Mouse (Mus musculus) right cerebral cortex, postnatal 14 days (tissue): ENCODE measurements around the gene Tcfl5.

Source experiments
- DNase-seq: peaks from one replicate; pipeline ENCODE4 v3.0.0; 2022

The Tcfl5 gene

DNA sequence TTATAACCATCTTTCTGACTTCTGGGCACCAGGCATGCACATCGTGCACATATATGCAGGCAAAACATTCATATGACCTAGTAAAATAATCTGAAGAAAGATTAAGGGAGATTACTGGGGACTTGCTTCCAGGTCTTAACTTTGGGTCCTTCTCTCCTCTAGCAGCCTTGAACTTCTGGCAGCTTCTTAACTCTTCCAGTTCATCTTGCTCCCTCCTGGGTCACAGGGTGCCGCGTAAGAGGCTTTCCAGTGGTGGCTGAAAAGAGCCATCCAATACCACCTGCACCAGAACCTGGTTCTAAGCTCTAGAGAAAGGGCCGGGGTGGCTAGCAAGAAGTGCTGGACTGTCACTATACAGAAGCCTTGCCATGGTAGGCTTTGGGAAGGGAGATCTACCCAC is 45.0 kb downstream of the Tcfl5 start, which contains the start of gene Col9a3:
Gene Col9a3, plus strand, starts transcription at position 301 of the 400 bp plus-strand sequence.
- no peak for DNase-seq

DNA sequence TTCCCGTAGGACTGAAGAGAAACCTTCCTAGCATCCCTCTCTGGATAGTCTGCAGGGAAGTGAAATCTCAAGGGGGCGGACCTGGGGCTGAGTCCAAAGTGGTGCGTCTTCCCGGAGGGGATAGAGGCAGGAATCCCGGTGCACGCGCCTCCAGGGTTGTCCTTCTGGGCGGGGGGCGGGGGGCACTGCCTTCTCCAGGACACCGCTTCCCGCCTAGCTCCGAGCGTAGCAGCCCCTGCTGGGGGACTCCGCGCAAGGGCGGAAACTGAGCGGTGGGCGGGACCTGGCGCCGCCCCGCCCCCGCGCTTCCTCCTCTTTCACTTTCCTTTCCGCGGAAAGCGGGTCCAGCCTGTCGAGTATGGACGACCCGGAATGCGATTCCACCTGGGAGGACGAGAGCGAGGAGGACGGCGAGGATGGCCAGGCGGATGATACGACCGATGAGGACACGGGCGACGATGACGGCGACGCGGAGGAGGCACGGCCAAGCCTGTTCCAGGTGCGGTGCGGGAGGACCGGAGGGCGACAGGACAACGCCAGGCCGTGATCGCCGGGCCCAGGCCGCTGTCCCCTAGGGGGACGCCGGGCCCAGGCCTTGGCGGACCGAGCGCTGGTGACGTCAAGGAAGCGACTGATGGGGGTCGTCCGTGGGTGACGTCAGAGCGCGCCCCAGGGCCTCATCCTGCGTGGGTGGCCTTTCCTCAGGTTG is 53.2 kb downstream of the Tcfl5 start, which contains the start of gene Ogfr:
Gene Ogfr, plus strand, starts transcription at position 123 of the 709 bp plus-strand sequence.
- DNase-seq = peak; percentile 89

DNA sequence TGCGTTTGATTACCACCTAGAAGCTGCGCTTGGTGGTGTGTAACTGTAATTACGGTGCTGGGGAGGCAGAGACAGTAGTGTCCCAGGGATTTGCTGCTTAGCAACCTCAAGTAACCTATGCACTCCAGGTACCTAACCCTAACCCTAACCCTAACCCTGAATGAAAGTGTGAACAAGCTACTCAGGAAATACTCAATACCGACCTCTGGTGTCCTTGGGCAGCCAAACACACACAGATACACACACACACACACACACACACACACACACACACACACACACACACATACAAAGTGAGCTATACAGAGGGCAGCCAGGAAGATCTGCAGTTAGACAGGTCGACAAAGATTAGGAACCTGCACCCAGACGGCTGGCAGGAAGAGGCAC is 53.8 kb downstream of the Tcfl5 start:
- no peak for DNase-seq

DNA sequence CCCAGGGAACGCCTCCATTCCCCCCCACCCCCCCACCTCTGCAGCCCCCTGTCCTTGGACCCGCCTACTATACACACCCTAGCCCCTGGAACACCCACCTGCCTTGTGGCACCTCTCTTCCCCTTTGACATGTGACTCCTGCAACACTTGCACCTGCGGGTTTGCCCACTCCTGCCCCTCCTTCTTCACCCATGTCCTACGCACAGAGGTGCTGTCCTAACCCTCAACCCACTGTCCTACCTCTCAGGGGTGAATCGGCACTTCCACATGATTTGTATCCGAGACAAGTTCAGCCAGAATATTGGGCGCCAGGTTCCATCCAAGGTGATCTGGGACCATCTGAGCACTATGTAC is 59.4 kb downstream of the Tcfl5 start:
- DNase-seq = no peak

DNA sequence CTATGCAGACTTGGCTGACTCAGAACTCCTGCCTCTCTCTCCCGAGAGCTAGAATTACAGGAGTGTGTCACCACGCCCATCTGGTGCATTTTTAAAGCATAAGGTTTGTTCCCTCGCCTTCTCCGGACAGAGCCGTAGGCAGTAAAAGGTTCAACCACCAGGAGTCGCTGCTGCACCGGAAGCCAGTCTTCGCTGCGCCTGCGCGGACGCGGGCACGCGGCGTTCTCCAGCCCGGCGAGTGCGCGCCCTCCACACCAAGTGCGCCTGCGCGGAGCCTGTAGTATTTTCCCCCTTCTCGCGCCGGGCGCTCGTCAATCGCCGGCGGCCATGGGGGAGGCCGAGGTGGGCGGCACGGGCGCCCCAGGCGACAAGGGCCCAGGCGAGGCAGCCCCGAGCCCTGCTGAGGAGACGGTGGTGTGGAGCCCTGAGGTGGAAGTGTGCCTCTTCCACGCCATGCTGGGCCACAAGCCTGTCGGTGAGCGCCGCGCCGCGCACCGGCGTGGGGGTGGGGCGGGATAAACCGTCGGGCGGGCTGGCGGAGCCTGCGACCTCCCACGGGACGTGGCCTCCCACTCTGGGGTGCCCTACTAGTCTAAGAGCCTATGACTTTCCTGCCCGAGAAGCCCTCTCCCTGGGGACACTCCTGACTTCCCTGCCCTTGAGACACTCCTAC is 59.9 kb downstream of the Tcfl5 start:
- peak; percentile 99 for DNase-seq

DNA sequence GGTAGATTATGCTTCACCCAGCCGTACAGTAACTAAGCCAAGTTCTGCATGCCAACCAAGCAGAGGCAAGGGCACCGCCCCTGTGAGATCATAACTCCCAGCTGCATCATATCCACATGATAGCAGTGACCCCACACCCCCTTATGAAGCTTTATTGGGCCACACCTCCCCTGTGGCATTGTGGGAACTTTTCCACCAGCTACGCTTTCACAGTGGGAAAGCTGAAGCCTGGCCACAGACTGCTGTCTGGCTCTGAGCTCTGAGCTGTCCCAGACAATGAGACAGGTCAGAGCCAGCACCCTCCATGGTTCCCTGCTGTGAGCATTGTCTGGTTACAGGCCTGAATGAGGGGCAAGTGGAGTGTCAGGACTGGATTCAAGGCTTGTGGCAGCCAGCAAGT is 61.5 kb downstream of the Tcfl5 start, which contains the start of gene Mrgbp:
Gene Mrgbp, plus strand, starts transcription at position 303 of the 400 bp plus-strand sequence.
- DNase-seq = no peak

DNA sequence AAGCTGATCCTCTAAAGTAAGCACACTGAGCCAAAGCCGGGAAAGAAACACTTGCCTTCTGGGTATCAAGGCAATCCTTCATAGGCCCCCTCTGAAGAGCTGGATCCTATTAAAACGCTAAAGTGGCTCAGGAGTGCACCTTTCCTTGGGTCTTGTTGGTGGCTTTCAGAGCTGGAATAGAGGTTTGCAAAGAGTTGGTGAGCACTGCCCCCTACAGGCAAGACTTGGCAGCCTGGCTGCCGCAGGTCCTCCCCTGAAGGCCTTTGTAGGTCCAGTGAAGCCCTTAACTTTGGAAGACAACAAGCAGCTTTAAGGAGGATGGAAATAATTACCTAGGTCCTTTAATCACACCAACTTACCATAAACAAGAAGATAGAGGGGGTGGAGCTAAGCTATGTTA is 63.8 kb downstream of the Tcfl5 start:
- DNase-seq = peak; percentile 81

DNA sequence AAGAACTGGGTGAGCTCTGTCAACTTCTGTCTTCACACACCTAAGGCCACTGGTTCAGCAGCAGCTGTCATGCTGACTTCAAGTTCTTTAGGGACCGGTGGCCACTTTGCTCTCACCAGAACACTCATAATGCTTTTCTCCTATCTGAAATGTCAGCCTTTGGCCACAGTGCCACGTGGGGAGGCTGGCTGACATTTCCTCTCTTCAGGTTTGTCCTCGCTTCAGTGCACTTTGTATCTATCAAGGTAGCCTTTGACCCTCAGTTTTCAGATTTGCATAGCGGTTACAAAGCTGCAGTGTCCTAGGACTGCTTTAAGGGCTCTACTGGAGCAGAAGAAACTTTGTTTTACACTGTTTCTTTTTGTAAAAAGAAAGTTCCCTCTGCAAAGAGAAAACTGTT is 66.0 kb downstream of the Tcfl5 start:
- no peak for DNase-seq
